Mouse (Mus musculus): ENCODE measurements around the gene Gm28036.
"Not testable (repeated sequence)": the region's sequence is repeated elsewhere in the genome, so short reads cannot be mapped to it uniquely, and the experiment has no call there.

Gm28036 gene

DNA sequence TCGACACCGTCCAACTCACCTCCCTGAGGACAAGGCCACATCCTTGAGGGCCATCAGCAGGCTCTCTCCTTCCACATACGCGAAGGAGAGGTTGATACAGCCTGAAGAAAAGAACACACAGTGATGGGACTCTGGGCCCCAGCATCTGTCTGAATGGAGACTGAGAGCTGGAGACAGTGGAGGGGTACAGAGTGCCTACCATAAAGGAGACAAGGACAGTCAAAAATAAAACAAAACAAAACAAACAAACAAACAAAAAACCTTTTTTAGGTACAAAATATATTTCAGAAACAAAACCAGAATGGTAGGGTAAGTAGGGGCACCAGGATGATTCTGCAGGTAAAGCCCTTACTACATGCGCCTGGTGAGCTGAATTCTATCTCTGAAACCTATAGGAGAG lies at the start of gene Gm28036:
Gene Gm28036, minus strand, starts transcription at position 101 of the 400 bp plus-strand sequence.
- no peak for DNase-seq

DNA sequence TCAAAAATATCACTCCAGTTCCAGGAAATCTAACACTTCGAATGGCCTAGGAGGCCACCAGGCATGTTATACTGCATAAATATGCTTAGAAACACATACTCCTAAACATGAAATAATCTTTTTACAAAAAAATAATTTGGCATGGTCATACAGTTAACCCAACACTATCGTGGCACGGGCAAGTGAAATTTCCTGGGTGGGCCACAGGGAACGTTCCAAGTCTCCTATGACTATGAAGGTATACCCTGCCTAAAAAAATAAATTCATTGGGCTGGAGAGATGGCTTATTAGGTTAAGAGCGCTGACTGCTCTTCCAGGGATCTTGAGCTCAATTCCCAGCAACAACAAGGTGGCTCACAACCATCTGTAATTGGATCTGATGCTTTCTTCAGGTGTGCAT lies 39.7 kb upstream of the Gm28036 start:
- no peak for DNase-seq

DNA sequence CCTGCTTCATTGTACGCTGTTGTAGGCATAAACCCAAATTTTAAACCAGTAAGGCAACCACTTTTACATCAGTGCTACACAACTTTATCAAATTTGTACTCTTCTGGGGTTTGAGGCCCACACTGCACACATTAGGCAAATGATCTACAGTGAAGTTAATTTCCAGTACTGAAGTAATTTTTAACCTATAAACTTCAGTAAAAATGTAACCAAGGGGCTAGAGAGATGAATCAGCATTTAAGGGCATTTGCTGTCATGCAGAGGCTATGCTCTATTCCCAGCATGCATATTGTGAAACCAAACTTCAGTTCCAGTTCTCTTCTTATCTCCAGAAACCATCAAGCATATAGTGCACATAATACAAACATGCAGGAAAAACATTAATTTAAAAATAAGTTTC lies 38.6 kb upstream of the Gm28036 start:
- no peak for DNase-seq

DNA sequence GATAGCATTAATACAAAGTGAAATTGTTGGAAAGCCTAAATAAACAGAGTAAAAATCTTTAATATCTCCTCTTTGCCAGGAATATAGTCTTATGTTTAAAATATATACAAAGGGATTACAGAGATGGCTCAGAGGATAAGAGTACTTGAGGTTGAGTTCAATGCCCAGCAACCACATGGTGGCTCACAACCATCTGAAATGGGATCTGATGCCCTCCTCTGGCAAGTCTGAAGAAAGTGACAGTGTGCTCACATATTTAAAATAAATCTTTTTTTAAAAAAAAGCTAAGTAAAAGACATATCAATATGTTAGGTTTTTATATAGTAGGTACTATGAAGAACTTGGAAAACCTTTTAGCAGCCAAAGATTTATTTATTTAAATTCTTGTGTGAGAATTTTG lies 24.6 kb upstream of the Gm28036 start:
- no peak for DNase-seq

DNA sequence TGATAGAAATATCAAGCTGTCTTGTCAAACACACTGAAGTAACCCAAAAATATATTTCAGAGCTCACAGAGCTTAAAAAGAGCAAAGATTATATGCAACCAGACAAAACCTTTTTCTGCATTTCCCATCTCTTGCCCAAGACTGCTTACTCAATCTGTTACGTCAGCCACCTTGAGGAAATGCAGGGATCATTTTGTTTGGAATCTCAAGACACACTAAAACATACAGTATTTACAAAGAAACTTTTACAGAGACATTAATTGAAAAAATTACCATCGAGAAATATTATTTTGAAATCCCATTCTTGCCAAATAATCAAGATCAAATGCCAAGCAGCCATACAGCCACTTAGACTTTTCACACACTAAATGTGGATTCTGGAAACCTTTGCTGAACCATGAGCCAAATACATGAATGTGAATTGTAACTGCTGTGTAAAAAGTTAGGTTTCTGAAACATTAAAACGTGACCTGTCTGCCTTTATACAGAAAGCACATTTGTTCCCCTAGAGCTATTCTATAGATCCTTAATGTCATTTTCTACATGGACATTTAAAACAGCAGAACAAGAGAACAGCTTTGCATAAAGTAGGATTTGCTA lies 20.5 kb upstream of the Gm28036 start:
- DNase-seq = no peak

DNA sequence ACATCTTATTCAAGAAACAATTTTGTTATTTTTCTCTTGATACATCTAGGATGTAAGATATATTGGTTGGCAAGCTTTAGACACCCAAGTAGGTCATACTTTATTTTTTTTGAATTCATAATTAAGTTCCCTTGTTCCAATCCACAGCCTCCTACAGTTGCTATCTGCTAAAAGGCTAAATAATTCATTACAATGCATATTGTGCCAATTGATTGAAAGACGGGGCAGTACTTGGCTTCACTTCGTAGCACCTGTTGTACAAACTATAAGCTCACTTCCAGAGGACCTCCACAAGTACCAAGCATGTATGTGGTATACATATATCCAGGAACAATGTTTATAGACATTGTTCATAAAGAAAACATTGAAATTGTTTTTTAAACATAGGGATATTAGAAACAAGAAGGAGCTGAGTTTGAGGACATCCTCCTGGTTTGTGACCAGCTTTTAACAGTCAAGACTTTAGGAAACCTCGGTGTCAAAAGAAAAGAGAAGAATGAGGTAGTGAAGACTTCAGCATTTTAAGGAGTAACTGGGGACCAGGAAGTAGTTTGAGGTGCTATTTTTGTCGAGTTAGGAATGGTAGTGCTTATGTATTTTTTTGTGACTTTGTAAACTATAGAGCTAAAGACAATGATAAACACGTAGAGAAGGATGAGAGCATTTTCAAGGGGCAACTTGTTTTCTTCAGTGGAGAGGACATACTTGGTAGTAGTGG lies 19.5 kb upstream of the Gm28036 start:
- no peak for DNase-seq

DNA sequence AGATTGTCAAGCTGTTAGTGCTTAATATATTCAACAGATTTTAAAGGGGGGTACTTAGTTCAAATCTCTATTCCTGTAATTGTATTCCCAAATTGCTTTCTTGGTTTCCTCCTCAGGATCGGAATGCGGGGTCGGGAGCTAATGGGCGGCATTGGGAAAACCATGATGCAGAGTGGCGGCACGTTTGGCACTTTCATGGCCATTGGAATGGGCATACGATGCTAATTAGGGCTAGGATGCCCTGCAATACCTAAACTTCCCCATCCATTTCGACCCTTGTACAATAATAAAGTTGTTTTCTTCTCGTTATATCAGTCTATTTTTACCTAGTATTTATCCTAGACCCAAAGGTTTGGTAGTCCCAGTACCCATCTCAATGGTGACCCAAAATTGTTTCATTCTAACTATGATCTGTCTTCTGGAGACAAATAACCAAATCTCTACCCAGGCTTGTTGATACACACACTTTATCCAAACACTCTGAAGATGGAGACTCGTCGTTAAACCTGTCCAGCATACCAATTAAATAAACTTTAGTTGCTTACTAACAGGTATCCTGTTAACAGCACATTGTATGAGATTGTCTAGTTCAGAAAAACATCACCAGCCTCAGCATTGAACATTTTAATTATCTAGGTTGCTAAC lies 18.7 kb upstream of the Gm28036 start:
- DNase-seq = no peak

DNA sequence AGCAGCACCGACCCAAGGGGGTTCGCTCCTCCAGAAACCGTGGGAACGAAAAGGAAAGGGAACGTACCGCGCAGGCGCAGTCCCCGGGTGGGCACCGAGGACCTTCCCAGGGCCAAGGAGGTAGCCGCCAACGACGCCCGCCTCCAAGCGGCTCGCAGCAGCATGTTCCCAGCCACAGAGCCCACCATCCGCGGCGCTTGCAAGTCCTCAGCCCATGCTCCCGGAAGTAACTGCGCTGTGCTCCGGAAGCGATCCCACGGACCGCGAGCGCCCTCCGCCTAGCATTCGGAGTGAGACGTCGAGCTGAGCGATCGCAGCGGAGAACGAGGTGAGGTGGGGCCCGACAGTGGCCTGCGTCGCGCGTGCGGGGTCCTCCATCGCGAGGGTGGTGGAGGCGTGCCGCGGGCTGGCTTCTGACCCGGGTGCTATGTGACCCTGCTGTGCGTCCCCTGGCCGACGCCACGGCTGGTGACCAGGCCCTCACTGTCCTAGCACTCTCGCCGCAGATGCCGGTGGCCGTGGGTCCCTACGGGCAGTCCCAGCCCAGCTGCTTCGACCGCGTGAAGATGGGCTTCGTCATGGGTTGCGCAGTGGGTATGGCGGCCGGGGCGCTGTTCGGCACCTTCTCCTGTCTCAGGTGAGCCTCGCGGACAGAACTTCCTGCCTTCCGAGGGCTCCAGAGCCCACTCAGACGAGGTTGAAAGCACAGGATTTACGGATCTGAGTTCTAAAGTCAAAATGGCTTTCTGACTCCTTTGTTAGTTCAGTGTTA lies 17.2 kb upstream of the Gm28036 start, which contains the start of the genes Romo1 and Nfs1:
Gene Romo1, plus strand, starts transcription at position 87 of the 772 bp plus-strand sequence.
Gene Nfs1, minus strand, starts transcription at position 234 of the 772 bp plus-strand sequence.
- peak; percentile 94 for DNase-seq

DNA sequence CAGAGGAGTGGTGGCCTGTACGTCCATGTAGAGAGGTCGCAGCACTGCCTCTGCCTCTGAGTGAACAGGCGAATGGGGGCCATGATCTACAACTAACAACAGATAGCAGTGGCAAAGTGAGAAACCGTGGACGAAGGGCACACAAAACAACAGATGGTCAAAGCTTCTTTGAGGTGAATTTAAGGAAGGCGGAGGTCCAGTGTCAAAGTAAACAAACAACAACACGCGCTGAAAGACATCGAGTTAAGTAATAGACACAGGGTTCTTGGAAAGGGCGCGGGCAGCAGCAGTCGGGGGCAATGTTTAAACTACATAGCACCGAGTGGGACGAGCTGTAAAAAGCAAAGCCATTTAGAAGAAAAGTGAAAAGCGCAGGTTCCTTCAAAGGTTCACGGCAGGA lies 16.5 kb upstream of the Gm28036 start:
- no peak for DNase-seq

DNA sequence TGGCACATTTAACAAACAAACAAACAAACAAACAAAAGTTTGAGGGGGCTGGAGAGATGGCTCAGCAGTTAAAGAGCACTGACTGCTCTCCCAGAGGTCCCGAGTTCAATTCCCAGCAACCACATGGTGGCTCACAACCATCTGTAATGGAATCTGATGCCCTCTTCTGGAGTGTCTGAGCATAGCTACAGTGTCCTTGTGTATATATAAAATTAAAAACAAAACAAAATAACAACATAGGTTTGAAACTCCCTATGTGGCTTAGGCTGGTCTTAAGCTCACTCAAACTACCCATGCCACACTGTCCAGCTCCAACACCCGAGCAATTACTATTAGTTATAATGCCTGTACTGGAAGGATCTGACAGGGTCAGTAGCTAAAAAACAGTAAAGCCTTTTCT lies 15.9 kb upstream of the Gm28036 start:
- DNase-seq = no peak

DNA sequence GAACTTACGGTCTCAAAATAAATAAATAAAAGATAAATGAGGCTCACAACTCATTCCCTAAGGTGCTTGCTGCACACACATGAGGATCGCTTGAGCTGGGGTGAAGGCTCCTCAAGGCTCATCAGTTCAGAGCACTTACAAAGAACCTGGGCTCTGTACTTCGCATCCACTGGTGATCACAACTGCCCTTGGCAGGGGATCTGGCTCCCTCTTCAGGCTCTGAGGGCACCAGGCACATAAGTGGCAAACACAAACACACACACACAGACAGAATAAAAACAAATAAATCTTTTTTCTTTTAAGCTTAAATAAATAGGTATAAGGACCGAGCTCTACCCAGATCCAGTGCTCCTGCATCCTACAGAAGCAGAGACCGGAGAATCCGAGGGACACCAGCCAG lies 8.8 kb upstream of the Gm28036 start:
- DNase-seq = peak; percentile 12

DNA sequence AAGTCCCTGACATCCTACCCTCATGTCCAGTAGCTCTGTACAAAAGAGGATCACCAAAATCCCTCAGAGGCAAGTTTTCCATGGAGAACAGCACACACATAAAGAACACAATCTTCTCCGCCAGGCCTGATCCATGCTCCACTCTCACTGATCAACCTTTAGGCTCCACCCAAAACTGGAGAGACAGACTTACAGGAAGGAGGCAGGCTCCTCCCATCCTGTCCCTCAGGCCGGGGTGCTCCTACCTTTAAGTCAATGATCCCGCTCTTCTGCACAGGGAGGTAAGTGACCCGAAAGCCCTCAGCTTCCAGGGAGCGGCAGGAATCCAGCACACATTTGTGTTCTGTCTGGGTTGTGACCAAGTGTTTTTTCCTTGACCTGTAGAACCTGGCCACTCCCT lies 7.3 kb upstream of the Gm28036 start:
- DNase-seq = no peak

DNA sequence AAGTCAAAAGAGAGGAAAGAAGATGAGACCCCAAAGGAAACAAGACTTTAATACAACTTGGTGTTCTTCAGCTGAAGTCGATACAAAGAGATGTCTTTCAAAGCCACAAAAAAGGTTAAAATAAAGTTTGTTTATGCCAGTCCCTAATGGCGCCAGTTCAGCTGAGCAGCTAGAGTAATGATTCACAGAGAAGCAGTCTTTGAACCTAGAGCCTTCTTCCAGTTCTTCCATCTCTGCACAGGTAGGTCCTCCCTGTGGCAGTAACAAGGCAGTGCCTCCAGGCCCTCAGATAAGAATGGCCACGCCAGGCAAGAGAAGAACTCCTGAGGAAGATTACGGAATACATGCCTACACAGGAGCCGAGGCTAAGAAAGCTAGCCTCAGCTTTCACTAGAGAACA lies 3.2 kb downstream of the Gm28036 start:
- no peak for DNase-seq

DNA sequence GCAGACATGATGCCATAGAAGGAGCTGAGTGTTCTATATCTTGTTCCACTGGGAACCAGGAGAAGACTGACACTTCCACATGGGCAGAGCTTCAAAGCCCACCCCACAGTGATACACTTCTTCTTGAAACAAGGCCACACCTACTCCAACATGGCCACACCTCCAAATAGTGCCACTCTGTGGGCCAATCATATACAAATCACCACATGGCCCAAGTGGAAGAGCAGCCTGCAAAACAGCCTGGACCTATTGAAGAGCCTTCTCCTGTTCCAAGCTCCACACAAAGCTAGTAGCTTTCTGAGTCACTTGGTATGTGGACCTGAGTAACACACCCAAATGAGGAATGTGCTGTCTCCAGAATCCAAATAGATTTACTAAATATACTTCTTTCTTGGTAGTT lies 7.3 kb downstream of the Gm28036 start:
- DNase-seq = no peak

DNA sequence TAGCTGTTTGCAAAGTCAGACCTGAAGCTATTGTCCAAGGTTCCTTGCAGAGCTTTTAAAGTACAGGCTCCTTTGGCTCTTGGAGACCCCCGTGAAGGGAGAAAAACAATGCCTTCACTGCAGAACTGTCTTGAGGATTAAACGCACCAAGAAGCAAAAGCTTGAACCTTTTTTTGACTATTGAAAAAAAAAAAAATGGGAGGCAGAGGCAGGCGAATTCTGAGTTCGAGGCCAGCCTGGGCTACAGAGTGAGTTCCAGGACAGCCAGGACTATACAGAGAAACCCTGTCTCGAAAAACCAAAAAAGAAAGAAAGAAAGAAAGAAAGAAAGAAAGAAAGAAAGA lies 14.8 kb downstream of the Gm28036 start:
- not testable (repeated sequence) for DNase-seq

DNA sequence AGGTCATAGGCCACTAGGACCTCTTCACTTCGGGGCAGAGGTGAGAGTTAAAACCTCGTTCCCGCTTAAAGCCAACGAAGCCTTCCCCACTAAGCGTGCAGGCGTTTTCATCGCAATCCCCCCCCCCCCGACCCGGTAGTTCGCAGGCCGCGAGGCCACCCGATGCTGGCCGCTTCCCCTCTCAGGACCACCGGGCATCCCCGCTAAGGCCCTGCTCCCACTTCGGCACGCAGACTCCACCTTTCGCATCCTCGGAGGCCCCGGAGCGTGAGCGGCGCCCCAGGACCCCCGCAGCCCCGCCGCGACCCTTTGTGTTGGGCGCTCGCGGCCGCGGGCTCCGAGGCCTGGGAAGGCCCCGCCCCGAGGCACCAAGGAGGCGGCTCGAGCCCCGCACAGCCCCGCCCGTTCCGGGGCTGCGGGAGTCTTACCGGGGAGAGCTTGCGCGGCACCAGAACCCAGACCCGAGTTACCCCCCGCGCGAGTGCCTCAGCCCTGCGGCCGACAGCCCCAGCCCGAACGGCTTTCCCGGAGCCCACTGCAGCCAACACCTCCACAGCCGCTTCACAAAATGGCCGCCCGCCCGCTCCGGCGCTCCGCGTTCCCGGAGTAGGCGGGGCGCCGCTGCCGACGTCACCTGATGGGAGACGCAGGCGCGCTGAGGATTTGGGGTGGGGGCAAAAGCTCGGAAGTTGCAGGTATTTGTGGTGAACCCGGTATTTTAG lies 15.4 kb downstream of the Gm28036 start, which contains the start of the genes Cpne1 and Rbm12:
Gene Cpne1, minus strand, starts transcription at position 608 of the 722 bp plus-strand sequence.
Gene Rbm12, minus strand, starts transcription at position 621 of the 722 bp plus-strand sequence.
- peak; percentile 97 for DNase-seq

DNA sequence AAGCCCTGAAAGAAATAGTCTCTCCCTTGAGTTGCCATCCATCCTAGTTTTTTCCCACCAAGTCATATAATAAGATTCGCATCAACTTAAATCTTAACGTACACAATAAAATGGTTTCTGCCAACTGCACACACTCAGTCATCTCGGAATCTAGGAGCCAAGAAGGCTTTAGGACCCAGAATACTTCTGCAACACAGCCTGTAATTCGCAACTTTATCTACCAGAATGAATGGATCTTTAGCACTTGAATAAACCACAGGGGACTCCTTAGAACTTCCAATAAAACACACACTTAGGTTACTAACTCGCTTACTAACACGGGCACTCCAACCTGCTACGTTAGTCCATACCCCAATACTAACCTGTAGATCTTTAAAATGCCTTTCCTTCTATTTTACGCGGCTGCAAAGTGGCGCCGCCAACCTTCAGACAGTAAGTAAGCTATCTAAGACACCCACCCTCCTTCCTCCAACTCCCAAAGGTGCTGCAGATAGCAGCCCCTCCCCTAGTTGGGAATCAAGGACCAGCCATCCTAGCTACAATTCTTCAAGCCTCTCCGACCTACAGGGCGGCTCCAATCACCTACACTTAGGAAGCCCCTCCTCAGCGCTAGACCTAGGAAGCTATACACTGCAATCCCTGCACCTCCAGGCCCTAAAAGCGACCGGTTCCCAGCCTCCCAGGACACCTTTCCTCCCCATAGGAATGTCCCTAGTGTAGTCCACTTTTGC lies 16.1 kb downstream of the Gm28036 start:
- DNase-seq = peak; percentile 42

DNA sequence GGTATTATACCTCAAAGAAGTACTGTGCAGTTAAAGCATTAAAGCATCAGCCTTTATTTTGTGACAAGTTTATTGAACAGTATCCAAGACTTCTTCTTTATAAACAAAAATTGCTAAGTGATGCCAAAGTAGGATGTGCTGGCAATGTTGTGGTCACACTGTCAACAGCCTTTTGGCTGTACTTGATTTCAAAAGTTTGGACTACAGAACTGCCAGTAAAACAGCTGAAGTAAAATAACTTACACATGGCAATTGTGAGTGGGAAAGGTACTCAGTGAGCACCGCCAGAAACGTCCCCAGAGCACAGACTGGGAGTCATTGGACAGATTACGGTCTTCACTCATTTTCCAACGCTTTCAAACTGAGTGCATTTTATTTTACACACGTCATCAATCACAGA lies 35.0 kb downstream of the Gm28036 start:
- no peak for DNase-seq

DNA sequence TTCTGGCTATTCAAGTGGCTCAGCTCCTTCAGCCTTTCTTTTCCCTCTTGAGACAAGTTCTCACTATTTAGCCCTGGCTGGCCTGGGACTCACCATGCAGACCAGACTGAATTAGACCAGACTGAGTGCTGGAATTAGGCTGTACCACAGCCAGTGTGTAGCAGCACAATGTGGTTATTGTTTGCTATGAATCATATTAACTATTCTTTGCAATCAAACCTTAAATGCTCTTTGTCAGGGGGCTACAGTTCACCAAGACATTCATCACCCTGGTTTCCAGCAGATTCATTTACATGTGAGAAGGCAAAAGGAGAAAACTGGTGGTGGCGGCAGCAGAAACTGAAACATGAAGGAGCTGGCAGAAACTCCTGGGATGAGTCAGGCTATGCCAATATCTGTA lies 37.1 kb downstream of the Gm28036 start:
- DNase-seq = no peak

DNA sequence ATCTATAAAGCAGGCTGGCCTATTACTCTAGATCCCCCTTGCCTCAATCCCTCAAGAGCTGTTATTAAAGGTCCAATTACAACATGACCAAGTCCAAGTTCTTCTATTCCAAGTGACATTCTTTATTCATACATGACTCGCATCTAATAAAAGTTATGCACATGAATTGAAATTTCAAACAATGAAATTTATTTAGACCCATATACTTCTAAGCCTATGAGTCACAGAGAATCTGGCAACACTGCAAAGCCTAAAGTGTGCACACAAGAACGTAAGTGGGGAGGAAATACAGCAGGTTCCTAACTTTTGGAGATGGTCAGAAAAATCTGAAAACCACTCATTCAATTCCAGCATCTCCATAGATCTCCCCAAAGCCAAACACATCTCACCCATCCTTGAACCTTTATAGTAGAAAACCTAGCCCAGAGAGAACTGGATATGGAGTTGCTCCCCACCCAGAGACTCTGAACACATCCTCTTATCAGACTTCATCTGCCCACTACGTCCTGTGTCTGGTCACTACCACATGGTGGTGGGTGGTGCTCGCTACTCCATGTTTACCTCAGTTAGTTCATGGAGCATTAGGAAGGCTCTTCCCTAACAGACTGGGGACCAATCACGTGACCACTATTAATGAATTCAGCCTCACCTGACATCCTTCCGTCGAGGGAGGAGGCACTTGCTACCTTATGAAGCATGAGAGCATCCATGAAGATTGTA lies 39.3 kb downstream of the Gm28036 start:
- DNase-seq = no peak

DNA sequence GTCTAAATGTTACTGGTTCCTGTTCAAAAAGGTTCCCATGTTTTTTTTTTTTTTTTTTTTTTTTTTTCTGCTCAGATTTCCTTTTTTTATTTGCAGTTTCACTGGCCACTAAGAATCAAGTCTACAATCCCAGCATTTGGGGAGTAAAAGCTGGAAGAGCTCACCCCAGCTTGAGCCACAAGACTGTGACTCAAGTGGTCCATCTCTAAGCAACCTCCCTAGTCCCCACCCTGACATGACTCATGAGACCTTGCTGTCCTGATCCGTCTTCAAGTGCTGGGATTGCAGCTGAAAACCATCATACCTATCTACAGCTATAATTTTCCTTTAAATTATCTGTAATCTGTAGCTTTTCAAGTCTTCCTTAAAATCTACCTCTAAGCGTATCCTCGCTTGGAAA lies 42.4 kb downstream of the Gm28036 start:
- DNase-seq = no peak
